Mouse (Mus musculus) limb, embryonic 10.5 days (tissue): ENCODE data around the gene Ambra1. TPM values are rescaled to one million over a fixed set of nuclear protein-coding genes. Genes with fewer than 3 reads are reported as not detected.

Source experiments
- DNase-seq: peaks from one replicate; pipeline ENCODE4 v3.0.0-alpha.2; 2017; ENCODE audit warnings: low spot score
- H3K27ac ChIP-seq: fragments of 300-500 bp; sonication (generic); 2 replicates; pipeline ENCODE4 v1.5.1; 2016; ENCODE audit warnings: mild to moderate bottlenecking
- H3K27me3 ChIP-seq: fragments of 300-500 bp; sonication (generic); 2 replicates; pipeline ENCODE4 v1.6.1; 2016; ENCODE audit warnings: low read depth, mild to moderate bottlenecking; ENCODE audit not compliant: poor library complexity, severe bottlenecking
- H3K36me3 ChIP-seq: fragments of 300-500 bp; sonication (generic); 2 replicates; pipeline ENCODE4 v1.6.1; 2016; ENCODE audit warnings: mild to moderate bottlenecking, moderate library complexity
- H3K4me1 ChIP-seq: fragments of 300-500 bp; sonication (generic); 2 replicates; pipeline ENCODE4 v1.6.1; 2016
- H3K4me3 ChIP-seq: fragments of 300-500 bp; sonication (generic); 2 replicates; pipeline ENCODE4 v1.5.1; 2016; ENCODE audit warnings: mild to moderate bottlenecking, moderate library complexity
- H3K9me3 ChIP-seq: fragments of 300-500 bp; sonication (generic); replicated peaks from 2 replicates; pipeline ENCODE4 v1.6.1; 2016; ENCODE audit warnings: mild to moderate bottlenecking
- WGBS: fragments of 180-500 bp; shearing (Covaris S2); methylation state at CpG from one replicate; pipeline ENCODE4 v1.1.7; 2016; 5-methylcytosine and 5-hydroxymethylcytosine counted together
- polyA plus RNA-seq: library from polyadenylated mRNA; unstranded; fragments of >200 nt; fragmentation: Nextera tagmentation; extraction: Ambion mirVana; gene quantifications from 2 replicates; pipeline ENCODE4 v1.2.1, GENCODE M21; 2016

Gene Ambra1
- polyA plus RNA-seq, 1 experiment from 2014 or later: 24.5 TPM

DNA sequence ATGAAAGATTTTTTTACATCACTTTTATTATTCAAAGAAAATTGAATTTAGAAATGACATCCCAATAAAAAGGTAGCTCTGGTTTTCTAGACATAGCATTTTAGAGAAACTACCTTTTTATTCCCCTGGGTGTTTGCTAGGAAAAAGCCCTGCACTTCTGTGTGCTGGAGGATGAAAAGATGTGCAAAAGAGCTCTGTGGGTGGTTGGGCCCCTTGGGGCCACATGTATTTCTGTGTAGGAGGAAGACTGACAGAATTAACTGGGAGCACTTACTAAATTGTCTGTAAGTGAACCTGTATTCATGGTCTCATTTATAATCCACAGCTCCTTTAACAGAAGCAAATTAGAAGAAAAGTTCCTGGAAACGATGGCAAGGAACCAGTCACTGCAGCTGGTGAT, 114.2 kb downstream of the Ambra1 start:
- Histone ChIP-seq H3K4me1 (no peaks in the 10 kb centered on the region), H3K9me3 (no peaks in the 10 kb centered on the region), H3K36me3 (no peaks in the 10 kb centered on the region), H3K27ac (no peak overlapping the region), H3K4me3 (no peak overlapping the region), H3K27me3 (no peaks in the 10 kb centered on the region)
- no peak for DNase-seq
- WGBS: 90% methylated on average over 1 of the region's 1 CpGs

DNA sequence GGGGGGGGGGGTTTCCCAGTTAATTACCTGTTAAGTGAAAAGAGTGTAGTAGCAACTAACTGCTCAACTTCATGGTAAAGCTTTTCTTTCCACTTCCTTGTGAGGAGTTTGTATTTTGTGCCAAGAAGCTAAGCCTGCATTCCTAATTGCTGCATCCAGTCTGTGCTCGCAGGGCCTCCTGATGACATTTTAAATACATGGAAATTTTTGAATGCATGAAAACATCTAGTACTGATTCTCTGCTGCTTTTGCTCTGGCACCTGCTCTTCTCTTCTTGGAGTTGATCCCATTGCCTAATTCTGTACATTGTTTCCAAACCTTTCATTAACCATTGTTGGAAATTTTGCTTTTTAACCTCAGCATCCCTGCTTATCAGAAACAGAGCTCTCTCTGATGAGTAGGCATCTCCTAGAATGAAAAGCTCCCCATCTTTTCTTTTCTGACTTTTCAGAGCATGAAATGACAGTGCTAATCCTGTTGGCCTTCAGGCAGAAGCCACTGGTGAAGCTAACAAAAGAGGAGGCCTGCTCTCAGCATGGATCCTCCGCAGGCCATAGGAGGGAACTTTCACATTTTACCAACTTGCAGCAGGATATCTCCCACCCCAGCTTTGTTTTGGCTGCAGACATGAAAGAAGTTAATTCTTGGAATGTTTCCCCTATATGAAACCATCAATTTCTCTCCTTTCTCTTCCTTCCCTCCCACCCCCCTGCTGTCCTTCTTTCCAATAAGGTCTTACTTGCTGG, 122.7 kb downstream of the Ambra1 start:
- WGBS: 71% methylated on average over 2 of the region's 2 CpGs
- H3K27me3 ChIP-seq: no peaks in the 10 kb centered on the region
- no peaks in the 10 kb centered on the region for H3K9me3 ChIP-seq
- no peak overlapping the region for H3K27ac ChIP-seq
- DNase-seq: no peak
- no peaks in the 10 kb centered on the region for H3K4me1 ChIP-seq
- no peak overlapping the region for H3K4me3 ChIP-seq
- H3K36me3 ChIP-seq: no peaks in the 10 kb centered on the region

DNA sequence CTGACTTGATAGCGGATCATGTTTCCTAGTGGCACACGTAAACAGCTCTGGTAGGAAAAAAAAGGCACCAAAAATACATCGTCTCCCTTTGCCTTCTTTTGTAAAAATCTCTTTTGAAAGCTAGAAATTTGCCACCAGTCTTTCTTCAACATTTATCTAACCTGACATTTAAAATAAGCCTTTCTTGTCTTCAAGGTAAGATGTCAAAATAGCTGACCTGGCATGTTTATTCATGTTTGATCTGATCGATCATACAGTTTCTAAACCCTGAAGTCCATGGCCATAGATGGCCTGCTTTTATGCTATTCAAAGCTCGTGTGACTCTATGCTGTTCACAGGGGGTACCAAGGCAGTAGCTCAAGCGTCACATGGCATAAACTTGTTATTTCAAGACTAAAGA, 124.6 kb downstream of the Ambra1 start:
- no peaks in the 10 kb centered on the region for H3K27me3 ChIP-seq
- no peak overlapping the region for H3K27ac ChIP-seq
- no peak for DNase-seq
- no peaks in the 10 kb centered on the region for H3K36me3 ChIP-seq
- H3K9me3 ChIP-seq: no peaks in the 10 kb centered on the region
- 93% methylated on average over 6 of the region's 6 CpGs for WGBS
- peaks cover 3% of the 10 kb centered on the region; the same call in 1 of the 2 replicates for H3K4me1 ChIP-seq
- no peak overlapping the region for H3K4me3 ChIP-seq

DNA sequence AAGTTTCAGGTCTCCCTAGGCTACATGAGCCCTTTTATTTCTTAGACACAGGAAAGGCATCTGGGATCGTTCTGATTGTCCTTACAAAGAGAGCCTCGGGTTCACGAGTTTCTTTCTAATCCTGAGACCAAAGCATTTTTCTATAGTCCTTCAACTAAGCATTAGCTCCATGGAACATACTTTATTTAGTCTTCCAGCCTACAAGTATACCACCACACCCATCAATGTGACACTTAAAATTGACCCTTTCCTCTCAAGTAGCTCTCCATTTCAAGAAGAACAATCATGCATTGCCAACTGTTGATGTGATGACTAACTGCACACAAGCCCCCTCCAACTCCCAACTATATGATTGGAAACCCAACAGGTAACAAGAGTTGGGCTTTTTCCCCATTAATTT, 127.0 kb downstream of the Ambra1 start:
- peaks cover 3% of the 10 kb centered on the region; the same call in 1 of the 2 replicates for H3K4me1 ChIP-seq
- H3K36me3 ChIP-seq: no peaks in the 10 kb centered on the region
- H3K27me3 ChIP-seq: no peaks in the 10 kb centered on the region
- no peak overlapping the region for H3K27ac ChIP-seq
- no peaks in the 10 kb centered on the region for H3K9me3 ChIP-seq
- no peak for DNase-seq
- 90% methylated on average over 3 of the region's 3 CpGs for WGBS
- H3K4me3 ChIP-seq: no peak overlapping the region

DNA sequence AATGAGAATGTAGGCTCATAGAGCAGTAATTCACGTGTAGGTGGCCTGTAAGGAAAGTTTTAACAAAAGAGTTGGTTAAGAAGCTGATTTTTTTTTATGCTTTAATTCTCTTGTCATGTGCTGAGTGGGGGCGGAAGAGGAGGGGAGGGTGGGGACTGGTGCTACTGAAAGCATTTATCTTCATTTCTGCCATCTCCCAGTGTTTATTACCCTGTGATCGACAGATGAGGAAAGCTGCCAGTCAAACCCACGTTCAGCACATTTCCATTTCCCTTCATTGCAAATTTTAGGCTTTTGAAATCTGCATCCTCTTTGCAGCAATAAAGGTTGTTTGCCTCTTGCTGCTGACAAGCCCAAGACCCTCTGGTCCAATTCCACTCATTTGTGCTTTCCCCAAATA, 129.5 kb downstream of the Ambra1 start:
- H3K36me3 ChIP-seq: no peaks in the 10 kb centered on the region
- H3K4me3 ChIP-seq: no peak overlapping the region
- H3K27ac ChIP-seq: no peak overlapping the region
- DNase-seq: no peak
- peaks cover 3% of the 10 kb centered on the region; the same call in 1 of the 2 replicates for H3K4me1 ChIP-seq
- WGBS: 66% methylated on average over 4 of the region's 4 CpGs
- no peaks in the 10 kb centered on the region for H3K9me3 ChIP-seq
- H3K27me3 ChIP-seq: no peaks in the 10 kb centered on the region

DNA sequence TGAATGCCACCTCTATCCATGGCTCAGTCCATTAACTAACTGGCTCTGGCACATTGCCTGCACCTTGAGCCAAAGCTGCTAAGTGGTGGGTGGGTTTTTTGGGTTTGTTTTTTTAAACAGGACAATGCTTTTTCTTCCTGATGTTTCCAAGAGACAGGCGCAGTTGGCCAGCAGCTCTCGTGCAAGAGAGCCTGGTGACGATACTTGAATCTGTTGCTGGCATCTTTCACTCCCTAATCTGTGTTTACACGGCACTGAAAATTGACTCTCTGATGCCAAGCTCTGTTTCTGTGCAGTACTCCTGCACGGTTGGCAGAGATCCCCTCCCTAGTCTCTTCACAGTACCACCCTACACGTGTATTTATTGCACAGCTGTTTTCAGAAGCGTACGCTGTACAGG, 140.8 kb downstream of the Ambra1 start:
- Histone ChIP-seq H3K4me1 (no peaks in the 10 kb centered on the region), H3K27me3 (no peaks in the 10 kb centered on the region), H3K9me3 (no peaks in the 10 kb centered on the region), H3K4me3 (no peak overlapping the region), H3K36me3 (peaks cover 2% of the 10 kb centered on the region; the same call in 1 of the 2 replicates), H3K27ac (no peak overlapping the region)
- WGBS: 90% methylated on average over 8 of the region's 8 CpGs
- DNase-seq: no peak

DNA sequence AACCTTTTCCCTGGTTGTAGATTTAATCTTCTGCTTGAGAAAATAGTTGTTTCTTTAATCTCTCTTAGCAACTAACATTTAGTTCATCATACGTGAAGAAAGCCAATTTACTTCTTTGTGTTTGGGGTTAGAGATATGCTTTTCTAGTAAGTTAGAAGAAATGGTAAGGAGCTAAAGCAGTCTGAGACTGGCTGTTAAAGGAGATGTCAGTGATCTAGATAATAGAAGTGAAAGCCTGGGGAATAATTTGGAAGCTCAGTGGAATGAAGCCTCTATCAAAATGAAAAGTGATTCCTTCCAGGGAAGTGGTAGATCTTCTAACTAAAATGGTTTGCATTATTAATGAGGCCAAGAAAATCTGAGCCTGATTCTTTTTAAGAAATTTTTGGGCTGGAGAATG, 141.3 kb downstream of the Ambra1 start:
- H3K36me3 ChIP-seq: peaks cover 7% of the 10 kb centered on the region; the same call in 1 of the 2 replicates
- H3K4me3 ChIP-seq: no peak overlapping the region
- 93% methylated on average over 1 of the region's 1 CpGs for WGBS
- H3K27ac ChIP-seq: no peak overlapping the region
- DNase-seq: no peak
- no peaks in the 10 kb centered on the region for H3K9me3 ChIP-seq
- H3K4me1 ChIP-seq: no peaks in the 10 kb centered on the region
- no peaks in the 10 kb centered on the region for H3K27me3 ChIP-seq

DNA sequence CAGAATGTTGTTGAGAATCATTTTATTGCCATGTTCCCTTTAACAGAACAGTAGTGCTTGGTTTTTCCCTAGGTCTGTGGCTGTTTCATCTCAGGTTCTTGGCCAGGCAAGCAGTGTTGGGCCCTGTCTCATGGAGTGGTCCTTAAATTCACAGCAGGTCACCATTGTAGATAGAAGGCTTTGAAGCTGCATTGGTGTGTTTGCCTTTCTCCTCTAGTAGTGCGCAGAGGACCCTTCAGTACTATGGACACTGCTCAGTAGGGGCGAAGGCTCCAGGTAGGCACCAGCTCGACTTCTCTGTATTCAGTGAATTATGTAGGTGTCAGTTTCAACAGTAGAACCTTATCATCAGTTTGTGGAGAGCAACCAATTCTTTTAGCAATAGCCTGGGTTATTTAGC, 142.7 kb downstream of the Ambra1 start:
- no peaks in the 10 kb centered on the region for H3K9me3 ChIP-seq
- 93% methylated on average over 3 of the region's 3 CpGs for WGBS
- H3K27ac ChIP-seq: no peak overlapping the region
- no peaks in the 10 kb centered on the region for H3K4me1 ChIP-seq
- H3K4me3 ChIP-seq: no peak overlapping the region
- no peaks in the 10 kb centered on the region for H3K27me3 ChIP-seq
- no peak for DNase-seq
- H3K36me3 ChIP-seq: peaks cover 18% of the 10 kb centered on the region

DNA sequence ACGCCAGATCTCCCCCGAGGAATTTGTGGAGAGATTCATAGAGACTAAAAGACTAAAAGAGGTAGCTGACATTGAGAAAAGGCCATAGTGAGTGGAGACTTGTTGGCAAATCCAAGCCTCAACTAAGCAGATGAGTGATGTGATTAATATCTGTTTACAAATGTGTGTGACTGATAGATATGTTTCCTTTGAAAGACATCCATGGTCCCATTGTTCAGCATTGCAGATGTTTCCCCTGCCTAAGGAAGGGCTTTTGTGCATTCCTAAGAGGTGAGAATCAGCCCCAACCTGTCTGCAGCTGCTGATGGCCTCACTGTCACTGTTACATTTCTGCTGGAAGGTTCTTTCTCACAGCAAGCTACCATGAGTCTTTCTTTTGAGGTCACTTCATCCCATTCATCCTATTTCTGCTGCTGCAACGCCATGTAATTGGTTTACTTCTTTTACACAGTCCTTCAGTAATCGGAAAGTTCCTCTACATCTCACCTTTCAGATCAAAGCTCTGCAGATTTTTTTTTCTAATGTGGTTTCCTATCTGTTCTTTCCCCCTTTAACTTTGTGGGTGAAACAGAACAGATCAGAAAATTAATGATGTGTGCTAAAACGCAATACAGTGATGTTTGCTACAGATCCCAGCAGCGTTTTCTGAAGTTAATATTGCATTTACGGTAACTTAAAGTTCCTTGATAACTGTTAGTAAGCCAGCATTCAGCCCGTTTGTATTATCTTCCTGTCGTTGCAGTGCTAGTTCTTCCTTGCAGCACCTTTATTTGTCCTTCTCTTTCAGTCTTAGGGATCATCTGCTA, 146.3 kb downstream of the Ambra1 start:
- no peak for DNase-seq
- H3K4me3 ChIP-seq: no peak overlapping the region
- 87% methylated on average over 9 of the region's 9 CpGs for WGBS

DNA sequence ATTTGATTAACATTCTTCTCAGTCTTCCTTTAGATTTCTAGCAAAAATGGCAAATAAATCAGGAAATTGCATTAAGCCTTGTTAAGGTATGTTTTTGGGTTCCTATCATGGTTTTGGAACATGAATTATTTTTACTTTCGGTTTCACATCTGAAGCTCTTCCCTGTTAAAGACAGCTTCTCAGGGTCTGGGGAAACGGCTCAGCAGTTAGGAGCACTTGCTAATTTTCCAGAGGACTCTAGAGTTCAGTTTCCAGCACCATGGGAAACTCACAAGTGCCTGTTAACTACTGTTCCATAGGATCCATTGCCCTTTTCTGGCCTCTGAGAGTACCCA, 146.8 kb downstream of the Ambra1 start:
- Histone ChIP-seq H3K27me3 (no peaks in the 10 kb centered on the region), H3K4me3 (no peak overlapping the region), H3K4me1 (no peaks in the 10 kb centered on the region), H3K9me3 (no peaks in the 10 kb centered on the region), H3K27ac (no peak overlapping the region), H3K36me3 (peaks cover 18% of the 10 kb centered on the region)
- 88% methylated on average over 2 of the region's 2 CpGs for WGBS
- DNase-seq: no peak

More for the DNA sequence above, 146.3 kb downstream of the Ambra1 start:
- Histone ChIP-seq H3K36me3 (peaks cover 18% of the 10 kb centered on the region), H3K4me1 (no peaks in the 10 kb centered on the region), H3K27ac (no peak overlapping the region), H3K27me3 (no peaks in the 10 kb centered on the region), H3K9me3 (no peaks in the 10 kb centered on the region)

DNA sequence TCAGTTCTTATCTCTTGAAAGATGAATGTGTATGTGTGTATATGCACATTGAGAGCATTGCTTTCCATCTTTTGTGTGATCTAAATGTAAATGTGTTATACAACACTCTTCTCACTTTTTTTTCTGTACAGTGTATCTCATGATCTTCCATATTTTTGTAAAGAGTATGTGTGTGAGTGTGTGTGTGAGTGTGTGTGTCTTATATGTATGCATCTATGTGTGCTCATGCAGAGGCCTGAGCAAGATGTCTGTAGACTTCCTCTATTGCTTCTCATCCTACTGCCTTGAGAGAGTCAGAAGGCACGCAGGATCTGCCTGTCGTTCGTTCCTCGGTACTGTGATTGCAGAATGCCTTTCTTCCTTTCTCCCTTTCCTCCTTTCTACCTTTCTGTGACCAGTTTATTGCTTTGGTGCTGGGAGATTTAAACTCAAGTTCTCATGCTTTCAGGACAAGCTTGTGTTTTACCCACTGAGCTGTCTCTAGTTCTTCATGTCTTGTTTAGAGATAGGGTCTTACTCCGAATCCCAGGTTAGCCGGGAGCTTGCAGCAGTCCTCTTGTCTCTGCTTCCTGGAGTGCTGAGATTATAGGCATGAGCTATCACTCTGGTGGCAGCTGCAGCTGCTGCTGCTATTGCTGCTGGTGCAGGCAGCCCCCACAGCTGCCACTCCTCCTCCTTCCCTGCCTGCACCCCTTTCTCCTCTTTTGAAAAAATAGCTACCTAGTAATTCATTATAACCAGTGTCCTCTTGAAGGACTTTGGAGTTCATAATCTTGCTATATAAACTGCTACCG, 148.7 kb downstream of the Ambra1 start:
- no peaks in the 10 kb centered on the region for H3K9me3 ChIP-seq
- H3K27me3 ChIP-seq: no peaks in the 10 kb centered on the region
- H3K4me1 ChIP-seq: no peaks in the 10 kb centered on the region
- H3K27ac ChIP-seq: no peak overlapping the region
- H3K4me3 ChIP-seq: no peak overlapping the region
- H3K36me3 ChIP-seq: peaks cover 18% of the 10 kb centered on the region
- 82% methylated on average over 7 of the region's 7 CpGs for WGBS
- no peak for DNase-seq

DNA sequence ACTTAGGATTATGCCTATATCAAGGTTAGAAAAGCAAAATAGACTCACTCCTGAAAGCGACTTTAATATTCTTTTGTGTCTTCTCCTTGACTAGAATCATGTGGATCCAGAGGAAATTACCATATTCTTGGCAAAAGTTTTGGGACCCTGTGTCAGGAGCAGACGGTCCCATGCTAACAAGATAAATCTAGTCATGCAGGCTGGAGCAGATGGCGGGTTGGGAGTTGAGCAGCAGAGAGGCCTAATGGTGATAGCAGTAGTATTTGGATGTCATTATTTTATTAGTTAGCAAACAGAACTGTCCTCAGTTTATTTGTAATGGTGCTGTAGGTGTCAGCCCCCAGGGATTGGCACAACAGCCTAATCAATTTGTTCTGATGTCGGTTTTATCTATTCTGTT, 154.0 kb downstream of the Ambra1 start:
- WGBS: 87% methylated on average over 4 of the region's 4 CpGs

DNA sequence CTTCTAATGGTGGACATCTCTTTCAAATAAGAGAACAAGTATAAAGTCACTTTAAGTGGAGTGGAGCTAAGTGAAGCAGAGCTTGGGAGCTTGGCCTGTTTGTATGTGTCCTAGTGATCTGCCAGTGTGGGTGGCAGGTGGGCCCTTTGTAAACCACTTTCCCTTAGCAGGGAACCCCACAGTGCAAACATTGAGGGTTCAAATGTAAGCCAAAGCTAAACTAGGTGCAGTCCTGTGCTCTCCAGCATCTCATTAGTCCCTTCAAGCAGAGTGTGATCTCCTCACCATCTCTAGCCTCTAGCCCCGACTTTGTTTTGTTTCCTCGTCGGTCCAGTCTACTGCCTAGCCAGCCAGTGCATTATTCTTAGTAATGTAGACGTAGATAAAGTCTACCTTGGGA, 154.7 kb downstream of the Ambra1 start:
- WGBS: 93% methylated on average over 4 of the region's 4 CpGs
- Histone ChIP-seq H3K27me3 (no peaks in the 10 kb centered on the region), H3K9me3 (no peaks in the 10 kb centered on the region)

More for the DNA sequence above, 154.0 kb downstream of the Ambra1 start:
- no peak overlapping the region for H3K4me3 ChIP-seq
- DNase-seq: no peak
- no peaks in the 10 kb centered on the region for H3K4me1 ChIP-seq
- no peak overlapping the region for H3K27ac ChIP-seq
- H3K36me3 ChIP-seq: peaks cover 26% of the 10 kb centered on the region
- H3K9me3 ChIP-seq: no peaks in the 10 kb centered on the region
- no peaks in the 10 kb centered on the region for H3K27me3 ChIP-seq

More for the DNA sequence above, 154.7 kb downstream of the Ambra1 start:
- H3K36me3 ChIP-seq: peaks cover 32% of the 10 kb centered on the region
- H3K27ac ChIP-seq: no peak overlapping the region
- H3K4me1 ChIP-seq: no peaks in the 10 kb centered on the region
- H3K4me3 ChIP-seq: no peak overlapping the region
- no peak for DNase-seq
